Mouse (Mus musculus): ENCODE measurements at regions not wholly inside any gene's neighbourhood (a gene's known extent, or its start where the extent isn't known, plus 50 kb on each side); places are given as distances from the start of the nearest gene placed in this dataset.

DNA sequence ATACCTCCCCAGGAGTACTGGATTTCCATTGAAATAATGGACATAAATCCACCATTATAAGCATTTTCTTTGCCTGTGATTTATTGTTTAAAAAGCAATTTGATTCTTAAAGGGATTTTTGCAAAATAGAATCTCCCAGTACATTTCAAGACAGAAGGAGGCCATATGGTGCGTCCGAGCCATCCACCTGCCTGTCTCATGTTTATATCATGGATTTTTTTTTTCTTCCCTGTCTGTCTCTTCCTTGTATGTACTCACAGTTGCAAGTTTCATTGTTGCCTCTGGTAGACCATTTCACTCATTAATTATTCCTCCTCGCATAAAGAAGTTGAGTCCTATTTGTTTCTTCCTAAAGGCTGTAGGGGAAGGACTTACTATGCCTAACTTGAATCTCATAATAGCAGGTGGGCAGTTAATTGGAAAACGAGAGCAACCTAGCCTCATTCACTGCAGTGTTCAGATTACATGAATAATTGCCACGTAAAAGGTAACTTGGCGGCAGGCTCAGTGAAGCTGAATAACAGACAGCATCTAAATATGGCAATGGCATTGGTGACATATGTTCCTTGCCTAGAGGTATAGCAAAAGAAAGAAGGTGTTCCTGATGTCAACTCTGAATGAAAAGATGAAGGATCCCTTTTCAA lies 421.5 kb upstream of the Nrp1 start:
- Histone ChIP-seq H3K9ac (no peak overlapping the region), H3K27me3 (no peaks in the 10 kb centered on the region), H3K4me2 (no peak overlapping the region), H3K4me1 (replicated peaks) (peaks cover 13% of the 10 kb centered on the region), H3K27ac (replicated peaks) (no peak overlapping the region), H3K4me3 (no peak overlapping the region), H3K9me3 (no peaks in the 10 kb centered on the region), H3K36me3 (no peaks in the 10 kb centered on the region)
- no peak for ATAC-seq (ENCODE audit: low read depth)
- WGBS = 62% methylated on average over 6 of the region's 6 CpGs

DNA sequence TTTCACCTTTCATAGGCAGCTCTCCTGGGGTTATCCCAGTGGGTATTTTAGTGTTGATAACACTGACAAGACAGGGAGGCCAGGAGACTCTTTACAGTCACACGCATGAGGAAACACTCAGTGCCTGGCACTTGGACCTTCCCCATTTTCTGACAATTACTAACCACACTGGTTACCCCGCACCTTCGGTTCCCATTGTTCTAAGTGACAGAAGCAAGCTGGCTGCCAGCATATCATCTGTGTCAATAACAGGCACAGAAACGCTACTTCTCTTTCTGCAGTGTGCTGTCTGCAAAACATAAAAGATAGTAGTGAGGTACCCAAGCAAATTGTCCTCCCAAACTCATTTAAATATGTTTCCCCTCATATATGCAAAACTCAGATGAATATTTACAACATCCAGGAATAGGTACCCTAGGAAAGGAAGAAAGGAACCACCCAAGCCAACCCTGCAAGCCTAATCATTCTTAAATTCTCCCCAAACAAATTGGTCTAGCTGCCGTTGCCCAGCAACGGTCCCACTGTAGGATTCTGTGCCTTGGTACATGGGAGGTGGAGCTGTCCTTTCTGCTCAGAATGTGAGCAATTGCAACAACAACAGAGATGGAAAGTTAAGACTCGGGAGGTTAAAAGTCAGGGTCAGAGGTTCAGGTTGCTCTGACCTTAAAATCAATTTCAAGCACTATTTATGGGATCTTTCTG lies 419.0 kb upstream of the Nrp1 start:
- no peak for ATAC-seq (ENCODE audit: low read depth)
- Histone ChIP-seq H3K9ac (no peak overlapping the region), H3K36me3 (no peaks in the 10 kb centered on the region), H3K9me3 (no peaks in the 10 kb centered on the region), H3K27me3 (no peaks in the 10 kb centered on the region), H3K4me3 (no peak overlapping the region), H3K27ac (replicated peaks) (0 out of 2 replicates have a peak overlapping the region, but pooled peaks have one; percentile 2), H3K4me1 (replicated peaks) (peaks cover 13% of the 10 kb centered on the region), H3K4me2 (no peak overlapping the region)
- WGBS = 15% methylated on average over 7 of the region's 7 CpGs

GRCm38 (mm10) chr8:127939986-127940359 lies 418.4 kb upstream of the Nrp1 start:
- no peaks in the 10 kb centered on the region for H3K36me3 ChIP-seq
- peaks cover 13% of the 10 kb centered on the region for H3K4me1 ChIP-seq (replicated peaks)
- no peaks in the 10 kb centered on the region for H3K9me3 ChIP-seq
- H3K27me3 ChIP-seq = no peaks in the 10 kb centered on the region
- H3K9ac ChIP-seq = no peak overlapping the region
- 16% methylated on average over 5 of the region's 5 CpGs for WGBS
- H3K4me3 ChIP-seq = no peak overlapping the region
- H3K27ac ChIP-seq (replicated peaks) = no peak overlapping the region
- no peak for ATAC-seq (ENCODE audit: low read depth)
- no peak overlapping the region for H3K4me2 ChIP-seq

GRCm38 (mm10) chr8:127942319-127942718 lies 416.1 kb upstream of the Nrp1 start:
- H3K9ac ChIP-seq = no peak overlapping the region
- ATAC-seq (ENCODE audit: low read depth) = no peak

DNA sequence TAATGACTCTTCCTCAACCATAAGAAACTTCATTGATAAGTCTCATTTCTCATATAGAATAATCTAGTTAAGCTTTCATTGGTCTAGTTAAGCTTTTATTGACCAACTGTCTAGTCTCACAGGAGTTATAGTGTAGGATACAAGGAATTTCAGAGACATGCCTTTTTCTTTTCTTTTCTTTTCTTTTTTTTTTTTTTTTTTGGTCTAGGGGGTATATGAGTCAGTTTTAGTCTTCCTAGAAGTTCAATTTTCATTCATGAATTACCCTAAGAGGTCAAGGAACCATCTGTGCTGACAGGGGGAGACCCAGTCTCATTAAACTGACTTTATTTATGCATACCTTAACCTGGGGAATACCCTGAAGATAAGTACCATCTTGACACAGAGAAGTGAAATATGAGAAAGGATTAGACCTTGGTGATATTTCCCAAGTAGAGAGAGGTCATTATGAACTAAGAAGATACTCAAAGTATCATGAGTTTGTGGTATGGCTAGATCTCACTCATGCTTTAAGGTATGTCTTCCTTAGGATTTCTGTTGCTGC lies 413.4 kb upstream of the Nrp1 start:
- Histone ChIP-seq H3K4me1 (replicated peaks) (peaks cover 2% of the 10 kb centered on the region; the same call in 1 of the 2 replicates), H3K36me3 (no peaks in the 10 kb centered on the region), H3K27ac (replicated peaks) (no peak overlapping the region), H3K27me3 (no peaks in the 10 kb centered on the region), H3K9me3 (no peaks in the 10 kb centered on the region), H3K9ac (no peak overlapping the region), H3K4me2 (no peak overlapping the region), H3K4me3 (no peak overlapping the region)
- no peak for ATAC-seq (ENCODE audit: low read depth)

More at GRCm38 (mm10) chr8:127942319-127942718, 416.1 kb upstream of the Nrp1 start:
- no peaks in the 10 kb centered on the region for H3K9me3 ChIP-seq
- H3K27ac ChIP-seq (replicated peaks) = no peak overlapping the region
- peaks cover 13% of the 10 kb centered on the region for H3K4me1 ChIP-seq (replicated peaks)
- H3K27me3 ChIP-seq = no peaks in the 10 kb centered on the region
- no peak overlapping the region for H3K4me2 ChIP-seq
- no peak overlapping the region for H3K4me3 ChIP-seq
- H3K36me3 ChIP-seq = no peaks in the 10 kb centered on the region

GRCm38 (mm10) chr8:127957571-127957970 lies 400.8 kb upstream of the Nrp1 start:
- Histone ChIP-seq H3K27ac (replicated peaks) (no peak overlapping the region), H3K9me3 (no peaks in the 10 kb centered on the region), H3K36me3 (no peaks in the 10 kb centered on the region), H3K9ac (no peak overlapping the region), H3K4me1 (replicated peaks) (peaks cover 10% of the 10 kb centered on the region; the same call in 1 of the 2 replicates), H3K27me3 (no peaks in the 10 kb centered on the region), H3K4me2 (no peak overlapping the region), H3K4me3 (no peak overlapping the region)
- no peak for ATAC-seq (ENCODE audit: low read depth)
- WGBS = 78% methylated on average over 1 of the region's 1 CpGs

DNA sequence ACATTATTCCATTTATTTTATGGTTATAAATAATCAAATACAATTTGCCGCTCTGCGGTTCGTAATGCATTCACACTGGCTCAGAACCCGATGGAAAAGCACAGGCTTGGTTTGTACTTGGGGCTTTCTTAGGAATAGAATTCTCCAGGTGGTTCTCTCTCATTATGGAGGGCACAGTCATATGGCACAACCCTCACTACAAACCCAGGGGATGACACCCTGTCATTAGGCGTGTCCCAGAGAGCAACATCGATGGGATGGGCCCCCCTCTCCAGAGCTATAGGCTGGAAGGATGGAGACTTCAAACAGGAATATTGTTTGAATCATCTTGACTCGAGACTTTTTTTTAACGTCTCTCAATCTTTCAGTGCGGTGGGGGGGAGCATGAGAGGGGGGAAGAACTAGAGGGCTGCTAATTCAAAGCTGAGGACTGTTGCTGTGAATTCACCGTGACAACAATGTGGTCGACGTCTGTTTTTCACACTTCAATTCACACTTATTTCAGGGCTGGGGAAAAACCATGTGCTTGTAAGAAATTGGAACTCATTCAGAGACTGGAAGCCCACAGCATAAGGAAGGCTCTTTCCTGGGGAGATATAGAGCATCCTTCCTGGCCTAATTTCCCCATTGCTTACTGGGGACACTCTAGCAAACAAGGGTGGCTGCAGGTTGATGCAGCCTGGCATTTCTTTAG lies 399.9 kb upstream of the Nrp1 start:
- no peak overlapping the region for H3K4me2 ChIP-seq
- H3K4me1 ChIP-seq (replicated peaks) = peaks cover 10% of the 10 kb centered on the region; the same call in 1 of the 2 replicates
- no peaks in the 10 kb centered on the region for H3K9me3 ChIP-seq
- H3K27ac ChIP-seq (replicated peaks) = no peak overlapping the region
- no peak overlapping the region for H3K4me3 ChIP-seq
- no peaks in the 10 kb centered on the region for H3K36me3 ChIP-seq
- WGBS = 58% methylated on average over 12 of the region's 12 CpGs
- ATAC-seq (ENCODE audit: low read depth) = no peak
- H3K9ac ChIP-seq = no peak overlapping the region
- no peaks in the 10 kb centered on the region for H3K27me3 ChIP-seq

GRCm38 (mm10) chr8:127962862-127963261 lies 395.5 kb upstream of the Nrp1 start:
- WGBS = 100% methylated on average over 1 of the region's 1 CpGs
- H3K4me2 ChIP-seq = no peak overlapping the region
- peaks cover 10% of the 10 kb centered on the region; the same call in 1 of the 2 replicates for H3K4me1 ChIP-seq (replicated peaks)
- no peaks in the 10 kb centered on the region for H3K36me3 ChIP-seq
- no peak overlapping the region for H3K4me3 ChIP-seq
- no peak overlapping the region for H3K9ac ChIP-seq
- H3K27me3 ChIP-seq = no peaks in the 10 kb centered on the region
- H3K27ac ChIP-seq (replicated peaks) = no peak overlapping the region
- H3K9me3 ChIP-seq = no peaks in the 10 kb centered on the region
- no peak for ATAC-seq (ENCODE audit: low read depth)

- Histone ChIP-seq H3K4me3 (no peak overlapping the region), H3K9ac (no peak overlapping the region), H3K27me3 (no peaks in the 10 kb centered on the region), H3K36me3 (no peaks in the 10 kb centered on the region), H3K4me1 (replicated peaks) (peaks cover 6% of the 10 kb centered on the region; the same call in 1 of the 2 replicates), H3K27ac (replicated peaks) (no peak overlapping the region), H3K4me2 (no peak overlapping the region), H3K9me3 (no peaks in the 10 kb centered on the region)
- no peak for ATAC-seq (ENCODE audit: low read depth)
- 77% methylated on average over 6 of the region's 6 CpGs for WGBS
These were observed 394.8 kb upstream of the Nrp1 start for GRCm38 (mm10) chr8:127963625-127964024.

DNA sequence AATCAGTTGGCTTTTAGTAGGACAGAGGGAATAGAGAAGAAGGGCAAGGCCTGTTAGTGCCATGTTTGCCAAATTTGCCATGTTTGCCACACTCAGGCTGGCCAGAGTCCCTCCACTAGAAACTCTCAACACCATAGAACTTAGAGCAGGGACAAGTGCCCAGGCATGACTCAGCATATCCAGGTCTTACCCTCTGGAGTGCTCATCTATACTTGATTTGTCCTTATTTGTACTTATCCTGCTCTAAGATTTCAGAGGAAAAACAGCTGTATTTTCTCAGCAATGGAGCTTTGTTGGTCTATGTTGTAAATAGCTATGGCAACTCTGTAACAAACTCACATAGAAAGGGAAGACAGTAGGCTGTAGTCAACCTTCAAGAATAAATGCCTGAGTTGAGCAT lies 393.6 kb upstream of the Nrp1 start:
- ATAC-seq (ENCODE audit: low read depth) = no peak
- Histone ChIP-seq H3K9ac (no peak overlapping the region), H3K36me3 (no peaks in the 10 kb centered on the region), H3K27me3 (no peaks in the 10 kb centered on the region), H3K4me2 (no peak overlapping the region), H3K27ac (replicated peaks) (no peak overlapping the region), H3K4me1 (replicated peaks) (no peaks in the 10 kb centered on the region), H3K9me3 (no peaks in the 10 kb centered on the region), H3K4me3 (no peak overlapping the region)

- WGBS = 85% methylated on average over 2 of the region's 2 CpGs
- no peak overlapping the region for H3K4me3 ChIP-seq
- H3K27ac ChIP-seq (replicated peaks) = no peak overlapping the region
- H3K36me3 ChIP-seq = no peaks in the 10 kb centered on the region
- H3K9me3 ChIP-seq = no peaks in the 10 kb centered on the region
- no peak for ATAC-seq (ENCODE audit: low read depth)
- no peaks in the 10 kb centered on the region for H3K4me1 ChIP-seq (replicated peaks)
- no peaks in the 10 kb centered on the region for H3K27me3 ChIP-seq
- no peak overlapping the region for H3K4me2 ChIP-seq
- no peak overlapping the region for H3K9ac ChIP-seq
These were observed 393.1 kb upstream of the Nrp1 start for GRCm38 (mm10) chr8:127965341-127965740.

GRCm38 (mm10) chr8:127968026-127968425 lies 390.4 kb upstream of the Nrp1 start:
- Histone ChIP-seq H3K4me2 (no peak overlapping the region), H3K36me3 (no peaks in the 10 kb centered on the region), H3K4me1 (replicated peaks) (no peaks in the 10 kb centered on the region), H3K9me3 (no peaks in the 10 kb centered on the region), H3K9ac (no peak overlapping the region), H3K4me3 (no peak overlapping the region), H3K27me3 (no peaks in the 10 kb centered on the region), H3K27ac (replicated peaks) (no peak overlapping the region)
- 87% methylated on average over 2 of the region's 2 CpGs for WGBS
- ATAC-seq (ENCODE audit: low read depth) = no peak

Data from neural tube, embryonic 13.5 days (tissue).